Mouse (Mus musculus) mouse embryonic stem cell (cell line): Measurements from ENCODE around the gene Pde1c.

Source experiments
- in situ Hi-C, 2 experiments: fragments of 300-500 bp; cut with MboI; formaldehyde crosslinking; loops; 1 replicate in 1 of 2; 3 replicates in 1 of 2; pipeline ENCODE4 v1.14.3; 2019 to 2020; ENCODE audit warnings: low sequenced_read_pairs in 2 of 2, low pct_unique_long_range_greater_than_20kb in 1 of 2, mixed read lengths in 1 of 2; ENCODE audit not compliant: unreplicated experiment in 1 of 2

Gene Pde1c

DNA sequence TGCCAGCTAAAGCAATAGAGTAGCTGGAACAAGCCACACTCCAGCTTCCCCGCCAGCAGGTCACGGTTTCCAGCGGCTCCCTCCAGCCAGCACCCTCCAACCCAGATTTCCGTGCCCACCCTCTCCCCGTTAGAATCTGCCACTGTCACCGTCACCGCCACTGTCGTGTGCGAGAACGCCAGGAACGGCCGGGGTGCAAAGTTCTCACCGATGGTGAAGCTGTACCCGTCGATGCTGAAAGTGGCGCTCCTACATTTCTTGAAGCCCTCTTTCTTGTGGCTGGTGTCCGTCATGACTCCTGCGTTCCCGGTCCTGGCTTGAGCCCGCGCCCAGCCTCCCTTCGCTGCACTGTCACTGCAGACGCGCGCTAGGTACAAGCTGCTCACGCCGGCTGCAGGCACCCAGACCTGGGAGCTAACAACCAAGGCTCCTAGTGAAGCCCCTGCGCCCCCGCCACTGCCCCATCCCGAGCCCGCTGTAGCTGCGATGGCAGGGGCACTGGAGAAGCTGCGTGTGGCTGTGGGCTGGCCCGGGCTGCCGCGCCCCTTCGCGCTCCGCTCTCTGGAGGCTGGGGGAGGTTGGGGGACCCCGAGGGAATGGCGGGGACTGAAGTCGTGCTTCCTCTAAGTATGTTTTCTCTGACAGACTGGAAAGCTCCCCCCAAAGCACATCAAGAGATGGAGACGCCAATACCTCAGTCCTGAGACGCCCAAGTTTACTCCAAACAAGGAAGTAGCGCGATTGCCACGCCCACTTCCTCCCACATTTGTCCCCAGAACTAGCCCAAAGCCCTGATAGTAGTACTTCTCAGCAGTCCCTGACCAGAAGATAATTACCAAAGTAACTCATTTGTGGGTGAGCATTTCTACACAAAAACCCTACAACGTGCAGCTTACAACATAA is at the start of gene Pde1c:
Gene Pde1c, minus strand, starts transcription at position 634 of the 903 bp plus-strand sequence.
- in situ Hi-C loops, result no loop called here

DNA sequence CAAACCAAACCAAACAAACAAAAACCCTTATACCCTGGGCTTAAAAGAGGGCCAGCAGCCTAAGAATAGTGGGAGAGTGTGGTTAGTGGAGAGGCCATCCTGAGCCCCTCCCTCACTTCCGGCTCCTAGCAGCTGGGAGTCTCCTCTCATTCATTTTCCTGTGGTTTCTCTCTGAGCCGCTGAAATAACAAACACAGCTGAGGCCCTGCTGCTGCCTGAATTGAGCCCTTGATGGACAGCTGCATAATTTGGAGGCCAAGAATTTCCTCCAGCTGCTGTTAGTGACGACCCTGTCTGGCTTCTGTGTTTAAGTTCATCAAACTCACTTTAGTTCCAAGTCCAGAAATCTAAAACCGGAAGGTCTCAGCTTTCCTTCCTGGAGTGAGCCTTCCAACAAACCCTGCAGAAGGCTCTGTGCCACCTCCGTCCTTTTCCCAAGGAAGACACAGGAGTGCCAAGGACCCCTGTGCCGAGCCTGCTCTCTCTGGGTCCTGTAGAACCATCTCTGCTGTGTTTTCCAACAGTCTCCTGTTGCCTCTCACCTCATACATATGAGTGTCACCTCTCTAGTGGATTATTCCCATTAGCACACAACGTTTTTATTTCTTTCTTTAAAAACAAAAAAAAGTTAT is 48.2 kb upstream of the Pde1c start:
- in situ Hi-C loops, result loop anchor here in 1 of 2 experiments (10.0 kb wide), 1 partner anchor 142 kb away; no protein-coding TSS in a partner anchor

DNA sequence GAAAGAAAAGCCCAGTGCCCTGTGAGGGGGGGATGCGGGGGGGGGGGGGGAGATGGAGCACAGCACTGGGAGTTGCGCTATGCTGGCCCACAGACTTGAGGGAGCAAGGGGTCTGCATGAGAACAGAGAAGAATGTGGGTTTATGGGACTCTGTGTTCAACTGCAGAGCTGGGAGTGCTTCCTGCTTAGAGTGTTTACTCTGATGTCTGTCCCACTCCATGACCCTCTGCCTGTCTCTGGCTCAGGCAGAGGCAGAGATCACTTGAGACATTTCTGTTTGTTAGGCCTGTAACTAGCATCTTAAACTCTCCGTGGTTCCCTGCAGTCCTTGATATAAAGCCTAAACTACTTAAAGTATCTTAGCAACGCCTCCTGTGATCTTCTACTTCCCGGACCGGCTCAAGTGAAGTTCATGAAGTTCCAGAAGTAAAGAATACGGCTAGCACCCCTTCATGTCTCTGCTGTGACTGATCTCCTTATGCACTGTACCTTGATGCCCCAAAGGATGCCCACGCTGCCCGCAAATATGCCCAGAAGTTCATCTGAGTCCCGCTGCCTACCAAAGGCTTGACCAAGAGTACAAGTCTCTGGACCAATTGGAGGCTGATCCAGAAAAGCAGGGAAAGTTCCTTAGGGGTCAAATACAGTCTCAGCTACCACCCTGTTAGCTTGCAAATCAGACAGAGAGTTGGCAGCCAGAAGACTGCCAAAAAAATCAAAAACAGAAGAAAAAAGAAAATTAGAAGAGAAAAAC is 47.5 kb upstream of the Pde1c start:
- in situ Hi-C loops, result loop anchor here in 1 of 2 experiments (10.0 kb wide), 1 partner anchor 142 kb away; no protein-coding TSS in a partner anchor

DNA sequence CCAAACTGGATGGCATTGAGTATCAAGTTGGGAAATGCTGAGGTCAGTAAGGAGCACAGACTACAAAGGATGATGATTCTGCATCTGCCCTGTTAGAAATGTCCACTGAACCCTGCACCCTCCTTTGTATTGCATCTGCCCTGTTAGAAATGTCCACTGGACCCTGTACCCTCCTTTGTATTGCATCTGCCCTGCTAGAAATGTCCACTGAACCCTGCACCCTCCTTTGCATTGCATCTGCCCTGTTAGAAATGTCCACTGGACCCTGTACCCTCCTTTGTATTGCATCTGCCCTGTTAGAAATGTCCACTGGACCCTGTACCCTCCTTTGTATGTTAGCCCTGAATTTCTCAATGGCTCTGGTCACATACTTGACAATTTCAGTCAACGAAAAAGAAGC is 40.6 kb upstream of the Pde1c start:
- in situ Hi-C loops, result loop anchor here in 1 of 2 experiments (10.0 kb wide), 1 partner anchor 125 kb away; no protein-coding TSS in a partner anchor

DNA sequence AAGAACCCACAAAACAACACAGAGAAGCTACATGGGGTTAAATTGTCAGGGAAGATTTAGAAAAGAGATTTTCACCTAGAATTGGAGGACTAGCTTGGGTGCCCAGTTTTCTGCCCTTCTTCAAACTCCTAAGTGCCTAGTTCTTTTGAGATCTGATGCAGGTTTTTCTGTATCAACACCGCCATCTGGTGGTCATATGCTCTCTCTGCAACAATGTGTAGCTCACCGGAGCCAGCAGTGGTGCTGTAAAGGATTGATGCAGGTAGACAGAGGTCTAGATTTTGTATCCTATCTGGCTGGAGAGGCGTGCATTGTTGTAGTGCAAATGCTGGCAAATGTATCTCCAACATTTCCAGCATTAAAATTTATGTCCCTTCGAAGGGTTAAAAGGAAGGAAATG is 39.4 kb upstream of the Pde1c start:
- in situ Hi-C loops, result loop anchor here in 1 of 2 experiments (10.0 kb wide), 1 partner anchor 123 kb away; no protein-coding TSS in a partner anchor

DNA sequence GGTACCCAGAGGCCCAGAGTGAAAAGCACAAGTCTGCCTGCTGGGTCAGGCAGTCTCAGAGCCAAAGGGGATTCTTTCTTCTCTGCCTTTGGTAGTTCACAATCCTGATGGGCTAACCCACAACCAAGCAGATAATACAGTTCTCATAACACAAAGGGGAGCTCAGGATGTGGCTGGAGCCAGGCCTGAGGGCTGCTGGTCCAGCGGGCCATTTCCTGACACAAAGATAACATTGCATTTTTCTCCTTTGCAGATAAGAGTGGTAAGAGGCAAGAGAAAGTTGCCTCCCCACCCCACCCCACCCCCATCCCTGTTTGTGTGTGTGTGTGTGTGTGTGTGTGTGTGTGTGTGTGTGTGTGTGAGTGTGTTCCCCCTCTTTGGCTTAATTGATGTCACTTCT is 10.7 kb upstream of the Pde1c start:
- in situ Hi-C loops, result no loop called here

DNA sequence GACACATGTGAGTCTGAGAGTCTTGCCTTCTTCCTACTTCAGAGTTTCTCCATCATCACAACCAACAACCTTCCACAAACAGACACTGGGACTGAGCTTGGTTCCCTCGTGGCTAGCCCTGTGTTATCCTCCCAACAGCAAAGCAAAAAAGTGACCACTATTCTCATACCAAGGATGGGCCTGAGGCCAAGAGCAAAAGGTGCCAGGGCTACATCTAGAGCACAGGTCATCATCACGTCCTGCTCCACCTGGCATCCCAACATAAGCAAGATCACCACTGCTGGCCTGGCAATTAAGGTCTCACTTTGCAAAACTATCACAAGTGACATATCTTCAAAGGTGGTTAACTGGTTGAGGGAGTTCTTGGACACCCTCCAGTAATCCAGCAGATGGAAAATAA is 8.0 kb downstream of the Pde1c start:
- in situ Hi-C loops, result no loop called here

DNA sequence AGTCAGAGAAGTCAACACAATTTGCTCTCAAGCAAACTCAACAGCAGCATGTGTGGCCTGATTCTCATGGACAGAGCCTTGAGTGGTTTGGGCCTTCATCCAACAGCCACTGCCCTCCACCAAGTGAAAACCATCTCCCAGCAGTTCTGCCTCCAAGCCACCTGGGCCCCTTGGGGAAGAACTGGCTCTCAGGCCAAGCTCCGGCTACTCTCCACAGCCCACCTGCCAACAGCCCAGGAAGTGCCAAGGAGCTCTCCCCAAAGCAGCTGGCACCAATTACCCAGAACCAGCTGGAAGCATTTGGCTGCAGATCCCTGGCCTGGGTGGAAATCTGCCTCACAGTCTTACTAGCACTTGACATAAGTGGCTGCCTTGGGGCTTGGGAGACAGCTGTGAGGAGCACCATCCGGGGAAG is 8.4 kb downstream of the Pde1c start:
- in situ Hi-C loops, result no loop called here

DNA sequence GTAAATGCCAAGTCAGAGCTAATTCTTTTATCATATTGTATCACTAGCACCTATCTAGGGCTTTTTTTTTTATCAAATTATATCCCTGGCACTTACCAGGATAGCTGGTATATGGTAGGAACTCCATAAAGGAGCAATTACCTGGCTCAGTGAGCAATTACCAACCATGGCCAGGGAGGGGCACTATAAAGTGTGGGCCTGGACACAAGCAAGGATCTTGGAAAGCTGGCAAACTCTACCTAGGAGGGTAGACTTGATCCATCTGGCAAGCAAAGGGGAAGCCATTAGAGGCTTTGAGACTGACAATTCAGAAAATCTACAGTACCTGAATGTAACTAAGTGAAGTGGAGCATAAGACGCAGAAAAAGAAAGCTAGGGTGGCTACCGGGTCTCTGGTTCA is 10.2 kb downstream of the Pde1c start:
- in situ Hi-C loops, result no loop called here

DNA sequence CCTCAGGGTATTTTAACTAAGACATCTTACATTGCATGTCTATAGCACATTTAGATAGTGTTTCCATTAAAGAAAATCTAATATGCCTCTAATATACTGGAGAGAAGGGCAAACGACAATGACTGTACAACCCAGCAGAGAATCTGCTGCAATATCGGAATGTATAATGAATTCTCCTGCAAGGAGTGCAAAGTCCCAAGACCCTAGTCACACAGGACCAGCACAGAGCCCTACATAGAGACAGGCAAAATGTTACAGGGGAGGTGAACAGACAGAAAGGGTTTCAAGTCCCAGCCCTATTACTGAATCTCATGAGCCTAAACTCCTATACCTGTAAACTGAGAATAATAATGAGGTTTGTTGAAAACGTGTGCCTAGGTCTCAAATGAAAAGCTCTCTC is 13.1 kb downstream of the Pde1c start:
- in situ Hi-C loops, result no loop called here

DNA sequence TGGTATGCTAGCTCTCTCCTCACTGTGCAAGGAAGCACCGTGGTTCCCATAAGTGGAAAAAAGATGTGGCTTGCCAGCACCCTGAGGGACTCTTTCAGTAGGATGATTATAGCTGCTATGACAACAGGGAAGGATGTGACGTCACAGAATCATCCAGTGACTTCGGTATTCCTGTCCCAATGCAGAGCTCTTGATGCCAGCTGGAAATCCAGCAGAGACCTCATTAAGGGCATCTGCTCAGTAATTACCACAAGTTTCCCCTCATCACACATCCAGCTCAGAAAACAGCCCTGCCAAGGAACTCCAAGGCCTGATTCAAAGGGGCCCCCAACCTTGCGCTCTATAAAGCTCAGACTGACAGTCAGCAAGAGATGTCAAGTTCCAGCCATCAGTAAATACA is 13.5 kb downstream of the Pde1c start:
- in situ Hi-C loops, result no loop called here

DNA sequence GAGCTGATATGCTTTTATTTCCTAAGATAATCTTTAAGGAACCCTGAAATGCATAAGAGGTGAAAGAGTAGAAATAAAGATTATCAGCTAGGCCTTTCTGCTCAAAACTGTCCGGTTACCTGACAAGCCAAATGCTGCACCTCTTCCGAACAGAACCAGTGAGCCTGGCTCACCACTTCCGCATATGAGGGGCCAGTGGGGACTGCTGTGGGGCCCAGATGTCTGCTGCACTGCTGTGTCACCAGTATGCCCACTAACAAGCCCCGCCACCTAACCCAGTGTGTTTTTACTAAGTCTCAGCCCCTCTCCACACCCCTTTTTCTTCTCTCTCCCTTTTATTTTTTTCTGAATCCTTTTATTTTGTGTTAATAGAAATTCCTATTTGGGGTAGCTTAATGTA is 17.9 kb downstream of the Pde1c start:
- in situ Hi-C loops, result no loop called here

DNA sequence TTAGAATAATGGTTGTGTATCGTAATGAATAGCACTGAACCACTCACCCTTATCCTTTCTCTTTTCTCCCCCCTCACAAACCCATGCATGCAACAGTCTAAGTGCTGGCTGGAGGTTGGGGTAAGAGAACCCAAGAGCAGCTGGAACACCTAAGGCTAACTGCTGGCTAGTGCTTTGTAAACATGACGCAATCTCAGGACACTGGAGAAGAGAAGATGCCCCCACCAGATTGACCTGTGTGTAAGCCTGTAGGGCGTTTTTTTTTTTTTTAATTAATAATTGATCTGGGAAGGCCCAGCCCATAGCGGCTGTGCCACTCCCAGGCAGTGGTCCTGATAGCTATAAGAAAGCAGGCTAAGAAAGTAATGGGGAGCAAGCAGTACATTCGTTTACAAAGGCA is 28.7 kb downstream of the Pde1c start:
- in situ Hi-C loops, result no loop called here

DNA sequence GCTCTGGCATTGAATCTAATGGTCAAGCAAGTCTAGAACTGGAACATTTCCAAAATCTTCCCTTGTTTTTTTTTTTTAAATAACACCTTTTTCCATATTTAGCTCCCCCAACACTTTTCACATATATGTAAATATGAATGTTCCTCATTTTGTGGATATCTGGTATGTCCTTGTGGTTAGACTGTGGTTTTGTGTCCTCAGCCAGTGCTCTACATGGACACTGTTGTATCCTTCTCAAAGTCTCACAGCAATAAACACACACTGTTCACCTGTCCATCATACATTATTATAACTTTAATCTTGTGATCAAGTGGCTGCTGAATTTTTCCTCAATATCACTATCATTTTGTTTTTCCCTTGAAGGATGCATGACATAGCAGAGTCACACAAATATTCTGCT is 34.2 kb downstream of the Pde1c start:
- in situ Hi-C loops, result no loop called here

DNA sequence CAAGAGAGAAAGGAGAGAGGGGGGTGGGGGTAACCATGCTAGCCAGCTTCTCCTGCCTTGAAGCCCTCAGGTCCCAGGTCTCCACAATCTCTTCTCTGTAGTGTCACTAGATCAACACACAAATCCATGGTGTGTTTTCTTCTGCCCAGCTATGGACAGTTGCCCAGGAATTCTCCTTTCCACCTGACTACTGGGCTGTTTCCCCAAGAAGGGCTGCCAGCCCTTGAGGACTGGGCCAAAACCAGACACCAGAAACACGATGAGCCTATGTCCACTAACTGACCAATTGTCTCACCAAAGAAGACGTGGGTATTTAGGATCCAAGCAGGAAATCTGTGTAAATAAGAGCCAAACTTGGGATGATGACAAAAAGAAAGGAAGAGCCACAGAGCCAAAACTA is 36.6 kb downstream of the Pde1c start:
- in situ Hi-C loops, result no loop called here

DNA sequence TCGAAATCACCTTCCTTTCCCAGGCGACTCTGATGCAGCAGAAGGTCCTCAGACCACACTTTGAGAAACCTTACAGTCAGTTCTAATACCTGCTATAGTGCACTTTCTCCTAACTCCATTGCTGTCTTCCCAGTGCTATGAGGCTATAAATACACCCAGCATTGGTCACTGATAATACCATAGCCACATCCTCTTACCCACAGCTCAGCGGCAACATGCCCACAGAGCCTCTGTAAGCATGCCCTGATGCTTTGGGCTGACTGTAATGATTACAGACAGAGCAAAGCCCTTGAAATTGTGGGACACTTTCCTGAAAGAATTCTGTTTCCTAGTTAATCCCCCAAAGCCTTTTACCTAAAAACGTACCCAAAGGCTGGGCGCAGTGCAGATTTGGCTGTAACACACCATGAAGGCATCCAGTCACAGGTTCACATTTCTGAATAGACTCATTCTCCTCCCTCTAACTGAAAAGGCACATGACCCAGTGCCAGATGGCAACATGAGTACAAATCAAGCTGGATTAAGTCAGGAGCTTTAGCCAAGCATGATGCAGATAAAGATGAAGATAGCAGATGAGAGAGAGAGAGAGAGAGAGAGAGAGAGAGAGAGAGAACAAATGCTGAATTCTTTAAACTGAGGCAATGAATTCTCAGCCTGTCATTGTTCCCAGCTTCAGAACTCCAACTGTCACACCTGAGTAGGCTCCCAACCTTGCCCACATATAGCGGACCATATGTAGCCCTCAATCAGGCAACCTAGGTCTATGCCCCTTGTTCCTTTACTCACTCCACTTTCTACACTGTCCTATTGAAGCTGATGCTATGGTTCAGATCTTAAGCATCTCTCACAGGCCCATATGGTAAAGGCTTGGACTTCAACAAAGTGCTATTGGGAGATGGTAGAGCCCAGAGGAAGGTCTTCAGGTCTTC is 44.7 kb downstream of the Pde1c start:
- in situ Hi-C loops, result no loop called here

DNA sequence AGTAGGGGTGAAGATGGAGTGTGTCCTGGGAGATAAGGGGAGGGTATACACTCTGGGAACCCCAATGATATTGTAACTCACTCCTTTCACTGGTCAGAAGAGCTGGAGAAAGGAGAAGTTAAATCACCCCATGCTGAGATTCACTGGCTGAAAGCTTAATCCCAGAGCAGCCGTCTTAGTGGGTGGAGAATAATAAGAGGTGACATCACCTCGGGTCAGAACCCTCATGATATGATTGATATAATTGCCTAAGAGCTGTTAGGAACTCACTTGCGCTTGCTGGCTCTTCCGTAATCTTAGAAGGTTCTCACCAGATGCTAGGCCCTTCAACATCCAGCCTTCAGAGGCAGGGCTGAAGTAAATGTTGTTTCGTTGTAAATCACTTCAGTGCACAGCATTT is 79.7 kb downstream of the Pde1c start:
- in situ Hi-C loops, result loop anchor here in 1 of 2 experiments (10.0 to 25.0 kb wide), 2 partner anchors 116 to 198 kb away; no protein-coding TSS in a partner anchor

DNA sequence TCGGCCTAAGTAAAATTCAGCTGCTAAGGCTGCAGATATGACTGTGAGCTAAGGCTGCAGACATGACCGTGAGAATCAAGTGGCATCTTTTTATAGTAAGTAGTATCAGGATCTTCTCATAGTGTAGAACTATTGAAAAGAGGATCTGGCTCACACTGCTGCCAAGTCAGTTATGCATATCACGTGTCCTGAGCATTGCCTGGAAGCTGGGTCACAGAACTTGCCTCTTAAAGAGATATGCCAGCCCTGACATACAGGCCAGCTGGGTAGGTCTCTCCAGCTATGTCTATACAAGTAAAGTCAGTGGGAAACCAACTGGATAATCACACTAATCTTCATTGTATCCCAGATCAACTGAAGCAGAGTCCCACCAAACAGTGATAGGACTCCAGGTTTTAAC is 83.8 kb downstream of the Pde1c start:
- in situ Hi-C loops, result loop anchor here in 1 of 2 experiments (10.0 to 25.0 kb wide), 2 partner anchors 120 to 202 kb away; no protein-coding TSS in a partner anchor
